In genomic region chr4:148830350-148830749, GRCm38 (mm10) we compare ENCODE assay signal across 10 mouse cellular contexts. TPM values are rescaled to one million over a fixed set of nuclear protein-coding genes. Genes with fewer than 3 reads are reported as not detected.
DNase-seq lines count a peak whose midpoint lies in the region; TF ChIP-seq lines count a peak whose summit lies in the region.
"Had no signal": no experiment of that assay in that cellular context is flagged by ENCODE, and none has a peak within 500 bp of the region (broad histone marks: within the 10 kb centered on the region; RNA-seq: fewer than 3 reads in every experiment).

No protein-coding gene starts in this region.

- 0 out of 2 replicates have a peak overlapping the region, but pooled peaks have one; percentile 30 for H3K27ac ChIP-seq in limb, embryonic 10.5 days
- peak overlapping the region; percentile 0; the same call in 1 of the 2 replicates for H3K27ac ChIP-seq in small intestine, adult 2 months (ENCODE audit: insufficient read depth, low read depth, low read length)
- H3K27ac ChIP-seq: liver, embryonic 13.5 days had no signal

- TF ChIP-seq POLR2A in lung, adult 2 months (IDR thresholded peaks at IDR 0.05; ENCODE audit: borderline replicate concordance, extremely low read depth, low read depth, low read length) = no peak
- no peak for TF ChIP-seq POLR2A in small intestine, adult 2 months (IDR thresholded peaks at IDR 0.05; ENCODE audit: low read depth, low read length)

- no peaks in the 10 kb centered on the region for H3K9me3 ChIP-seq in limb, embryonic 10.5 days (replicated peaks)
- H3K9me3 ChIP-seq: liver, embryonic 13.5 days had no signal

- H3K4me1 ChIP-seq in lung, adult 2 months (ENCODE audit: control insufficient read depth, insufficient read depth, low read length) = peaks cover 13% of the 10 kb centered on the region
- H3K4me1 ChIP-seq in limb, embryonic 10.5 days = peaks cover 36% of the 10 kb centered on the region
- H3K4me1 ChIP-seq in small intestine, adult 2 months (ENCODE audit: control insufficient read depth, insufficient read depth, insufficient read length, low read length) = peaks cover 43% of the 10 kb centered on the region; the same call in 1 of the 2 replicates
- H3K4me1 ChIP-seq: liver, embryonic 13.5 days had no signal

- H3K36me3 ChIP-seq in limb, embryonic 10.5 days = no peaks in the 10 kb centered on the region
- H3K36me3 ChIP-seq in small intestine, adult 2 months (ENCODE audit: control insufficient read depth, insufficient read depth, low read length) = peaks cover 1% of the 10 kb centered on the region; the same call in 1 of the 2 replicates
- H3K36me3 ChIP-seq: liver, embryonic 13.5 days had no signal

- H3K4me3 ChIP-seq in lung, adult 2 months (replicated peaks; ENCODE audit: extremely low read depth, low read depth, low read length) = no peak overlapping the region
- H3K4me3 ChIP-seq in limb, embryonic 10.5 days = no peak overlapping the region
- no peak overlapping the region for H3K4me3 ChIP-seq in small intestine, adult 2 months (ENCODE audit: low read depth, low read length)
- H3K4me3 ChIP-seq: erythroblast, embryonic 14.5 days; liver, embryonic 13.5 days had no signal

- peaks cover 28% of the 10 kb centered on the region for H3K27me3 ChIP-seq in limb, embryonic 10.5 days (ENCODE audit: low read depth, poor library complexity, severe bottlenecking)
- no peaks in the 10 kb centered on the region for H3K27me3 ChIP-seq in small intestine, adult 2 months (ENCODE audit: control insufficient read depth, insufficient read depth, low read length)

- WGBS in lung, adult 2 months = 49% methylated on average over 7 of the region's 7 CpGs
- WGBS in limb, embryonic 10.5 days = 57% methylated on average over 7 of the region's 7 CpGs
- 58% methylated on average over 7 of the region's 7 CpGs for WGBS in small intestine, adult 2 months

- peak; percentile 45 to 58 for DNase-seq in lung, adult 18-20 months
- no peak for DNase-seq in lung, adult 2 months
- DNase-seq in adipocyte (ENCODE audit: low spot score) = peak; percentile 10
- DNase-seq in limb, embryonic 10.5 days (ENCODE audit: low spot score) = no peak
- no peak for DNase-seq in adrenal gland, adult 2 months
- DNase-seq in layer of hippocampus, postnatal 10 days (ENCODE audit: low spot score in 2 of 2) = no peak
- DNase-seq: liver, embryonic 13.5 days; right cerebral cortex, postnatal 14 days had no signal

- no peak for TF ChIP-seq CTCF in lung, adult 2 months (IDR thresholded peaks at IDR 0.05; ENCODE audit: insufficient read depth, low read length)
- TF ChIP-seq CTCF in small intestine, adult 2 months (IDR thresholded peaks at IDR 0.05; ENCODE audit: extremely low read depth, insufficient read length, insufficient replicate concordance, low read depth, low read length) = no peak

RNA-seq across cellular contexts. Expression of gene Casz1, which starts 26.1 kb away (rescaled TPM):
- 68.7 and 72.5 TPM in 2 replicates for polyA plus RNA-seq in lung, adult 2 months (2012; rRNA removed)
- 1.0 and 2.1 TPM in 2 replicates for polyA plus RNA-seq in limb, embryonic 10.5 days (2016; fragmentation: Nextera tagmentation; extraction: Ambion mirVana)
- 46.4 and 120 TPM in 2 replicates for polyA plus RNA-seq in small intestine, adult 2 months (2012; rRNA removed)
- total RNA-seq in adrenal gland, adult 2 months (2021) = 1 to 10 TPM; 4.3 to 7.4 TPM
- polyA plus RNA-seq in adrenal gland, adult 2 months (2012; rRNA removed) = 5.5 and 7.9 TPM in 2 replicates
- 1 to 10 TPM; 1.1 to 1.3 TPM for total RNA-seq in layer of hippocampus, postnatal 10 days (2021)

Comparison
In these comparisons a context has a peak if more than half of its experiments do, and no peak if none do; other contexts are left out.
1. DNase-seq: peak in lung, adult 18-20 months (2 of 2) and adipocyte (single experiment); none in lung, adult 2 months (single experiment), limb, embryonic 10.5 days (single experiment), adrenal gland, adult 2 months (single experiment) and layer of hippocampus, postnatal 10 days (0 of 2).